Mouse (Mus musculus) kidney, embryonic 16.5 days (tissue): ENCODE measurements around the gene Klhdc9. TPM values are rescaled to one million over a fixed set of nuclear protein-coding genes. Genes with fewer than 3 reads are reported as not detected.
A peak's percentile ranks its signal among the peaks of the same experiment; 100 is the strongest.

Source experiments
- ATAC-seq: fragments of 200-750 bp; cut with Nextera tagmentation; 2 replicates; pipeline ENCODE4 v1.8.0; 2017; ENCODE audit warnings: moderate TSS enrichment; ENCODE audit not compliant: low FRiP score, low TSS enrichment
- H3K27ac ChIP-seq: fragments of 300-500 bp; sonication (generic); 2 replicates; pipeline ENCODE4 v1.5.1; 2014; ENCODE audit warnings: low read length
- H3K27me3 ChIP-seq: fragments of 300-500 bp; sonication (generic); 2 replicates; pipeline ENCODE4 v1.6.1; 2014; ENCODE audit warnings: low read length, control low read depth, mixed read lengths; ENCODE audit not compliant: insufficient read depth
- H3K36me3 ChIP-seq: fragments of 300-500 bp; sonication (generic); 2 replicates; pipeline ENCODE4 v1.6.1; 2014; ENCODE audit warnings: low read length, control low read depth, mixed read lengths; ENCODE audit not compliant: insufficient read depth
- H3K4me1 ChIP-seq: fragments of 300-500 bp; sonication (generic); 2 replicates; pipeline ENCODE4 v1.6.1; 2014; ENCODE audit warnings: low read length, control low read depth, mixed read lengths; ENCODE audit not compliant: insufficient read depth
- H3K4me2 ChIP-seq: fragments of 300-500 bp; sonication (generic); replicated peaks from 2 replicates; pipeline ENCODE4 v1.6.1; 2014; ENCODE audit warnings: low read depth, low read length
- H3K4me3 ChIP-seq: fragments of 300-500 bp; sonication (generic); 2 replicates; pipeline ENCODE4 v1.5.1; 2014; ENCODE audit warnings: mild to moderate bottlenecking, low read length
- H3K9ac ChIP-seq: fragments of 300-500 bp; sonication (generic); replicated peaks from 2 replicates; pipeline ENCODE4 v1.6.1; 2014; ENCODE audit warnings: low read length
- H3K9me3 ChIP-seq: fragments of 300-500 bp; sonication (generic); 2 replicates; pipeline ENCODE4 v1.6.1; 2016; ENCODE audit warnings: low read length, control low read depth
- WGBS: fragments of 180-500 bp; shearing (Covaris S2); extraction: QIAGEN DNeasy Blood & Tissue Kit; methylation state at CpG from one replicate; pipeline ENCODE4 v1.1.7; 2014; 5-methylcytosine and 5-hydroxymethylcytosine counted together
- polyA plus RNA-seq: library from polyadenylated mRNA; unstranded; fragments of >200 nt; fragmentation: Nextera tagmentation; extraction: Ambion mirVana; gene quantifications from 2 replicates; pipeline ENCODE4 v1.2.1, GENCODE M21; 2015

Klhdc9 gene
- polyA plus RNA-seq, 1 experiment from 2014 or later: 4.3 TPM

DNA sequence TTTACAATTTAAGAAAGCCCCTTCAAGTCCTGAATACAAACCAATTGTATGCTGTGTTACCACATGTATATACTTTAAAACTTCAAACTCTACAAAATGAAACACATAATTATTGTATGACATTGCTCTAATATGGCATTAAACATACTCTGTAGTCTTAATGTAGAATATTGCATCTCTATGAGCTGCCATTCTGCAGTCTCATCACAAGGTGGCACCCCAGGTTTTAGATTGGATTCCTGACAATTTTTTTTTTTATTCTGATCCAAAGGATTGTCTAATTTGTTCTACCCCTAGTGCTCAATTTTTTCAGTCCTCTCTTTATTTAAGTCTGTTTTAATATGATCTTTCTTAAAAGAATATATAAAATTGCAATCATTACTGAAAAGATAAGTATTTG is 39.2 kb downstream of the Klhdc9 start:
- ATAC-seq: no peak
- no peaks in the 10 kb centered on the region for H3K27me3 ChIP-seq
- no peak overlapping the region for H3K27ac ChIP-seq
- H3K4me1 ChIP-seq: no peaks in the 10 kb centered on the region
- H3K36me3 ChIP-seq: no peaks in the 10 kb centered on the region
- no peaks in the 10 kb centered on the region for H3K9me3 ChIP-seq
- H3K9ac ChIP-seq: no peak overlapping the region
- no peak overlapping the region for H3K4me2 ChIP-seq
- H3K4me3 ChIP-seq: no peak overlapping the region

DNA sequence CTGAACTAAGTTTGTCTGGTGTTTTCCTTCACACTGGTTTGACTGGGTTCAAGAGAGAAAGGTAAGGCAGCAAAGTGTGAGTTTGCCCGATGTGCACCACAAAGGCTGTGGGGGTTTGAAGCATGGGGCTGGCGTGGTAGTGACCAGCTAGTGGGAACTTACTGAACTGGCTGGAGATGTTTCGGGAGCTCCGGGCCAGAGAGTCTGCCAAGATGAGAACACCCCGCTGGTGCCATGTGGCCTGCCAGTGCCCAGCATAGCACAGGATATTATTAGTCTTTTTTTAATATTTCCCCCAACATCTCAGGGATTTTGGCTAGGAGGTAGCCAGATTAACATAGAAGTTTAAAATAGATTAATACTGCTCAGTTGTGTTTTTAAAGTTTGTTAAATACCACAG is 40.4 kb downstream of the Klhdc9 start:
- peak overlapping the region; percentile 24 for H3K9ac ChIP-seq
- no peaks in the 10 kb centered on the region for H3K4me1 ChIP-seq
- no peak for ATAC-seq
- H3K4me3 ChIP-seq: peak overlapping the region; percentile 41
- peak overlapping the region; percentile 46 for H3K4me2 ChIP-seq
- no peaks in the 10 kb centered on the region for H3K9me3 ChIP-seq
- no peaks in the 10 kb centered on the region for H3K27me3 ChIP-seq
- H3K27ac ChIP-seq: no peak overlapping the region
- WGBS: 11% methylated on average over 5 of the region's 5 CpGs
- H3K36me3 ChIP-seq: no peaks in the 10 kb centered on the region

DNA sequence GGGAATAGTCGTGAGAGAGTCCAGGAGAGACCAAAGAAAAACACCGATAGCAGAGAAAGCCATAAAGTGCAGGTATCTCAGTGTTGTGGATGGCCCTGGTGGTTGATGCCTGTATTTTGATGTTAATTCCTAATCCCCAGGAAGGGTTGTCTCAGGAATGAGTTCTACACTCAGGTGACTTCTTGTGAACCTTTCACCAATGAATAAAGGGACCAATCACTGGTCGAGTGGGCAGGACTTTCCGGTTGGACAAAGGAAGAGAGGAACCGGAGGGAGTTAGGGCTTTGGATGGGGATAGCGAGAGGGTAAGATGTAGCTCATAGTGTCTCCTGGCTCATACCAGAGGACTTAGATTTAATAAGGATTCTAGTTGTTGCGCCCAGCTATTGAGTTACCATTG is 40.9 kb downstream of the Klhdc9 start:
- H3K27me3 ChIP-seq: no peaks in the 10 kb centered on the region
- H3K4me2 ChIP-seq: peak overlapping the region; percentile 46
- peak overlapping the region; percentile 24 for H3K9ac ChIP-seq
- ATAC-seq: no peak
- H3K4me3 ChIP-seq: peak overlapping the region; percentile 41
- WGBS: 11% methylated on average over 7 of the region's 7 CpGs
- no peaks in the 10 kb centered on the region for H3K9me3 ChIP-seq
- H3K36me3 ChIP-seq: no peaks in the 10 kb centered on the region
- no peak overlapping the region for H3K27ac ChIP-seq
- H3K4me1 ChIP-seq: no peaks in the 10 kb centered on the region

DNA sequence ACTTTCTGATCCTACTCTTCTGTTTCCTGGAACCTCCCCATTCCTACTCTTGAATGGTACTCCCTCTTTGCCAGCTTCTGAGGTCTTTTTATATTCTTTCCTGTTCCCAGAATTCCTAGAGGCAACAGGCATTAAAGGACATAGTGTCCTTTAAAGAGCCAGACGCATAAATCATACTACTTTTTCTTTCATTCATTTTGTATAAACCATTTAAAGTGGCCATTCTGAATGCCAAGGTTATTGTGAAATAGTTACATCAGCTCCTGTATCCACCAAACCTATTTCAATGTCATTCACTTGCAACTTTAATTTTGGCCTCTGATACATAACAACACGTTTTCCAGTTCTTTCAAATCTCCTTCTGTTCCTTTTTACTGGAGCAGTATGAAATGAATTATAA is 51.3 kb downstream of the Klhdc9 start:
- Histone ChIP-seq H3K27me3 (no peaks in the 10 kb centered on the region), H3K4me2 (no peak overlapping the region), H3K27ac (no peak overlapping the region), H3K4me1 (no peaks in the 10 kb centered on the region), H3K36me3 (no peaks in the 10 kb centered on the region), H3K4me3 (no peak overlapping the region), H3K9me3 (no peaks in the 10 kb centered on the region), H3K9ac (no peak overlapping the region)
- 71% methylated on average over 2 of the region's 2 CpGs for WGBS
- no peak for ATAC-seq

Other genes starting within 250 kb of the Klhdc9 start
- 2.9 and 3.0 TPM in 2 replicates for gene Cfap126, start 246.9 kb downstream of the Klhdc9 start, polyA plus RNA-seq
- gene Sdhc, start 210.2 kb downstream of the Klhdc9 start, polyA plus RNA-seq: 340 TPM in 2 replicates
- gene Mpz, start 210.1 kb downstream of the Klhdc9 start, polyA plus RNA-seq: 0.57 and 0.68 TPM in 2 replicates
- gene Pcp4l1, start 164.5 kb downstream of the Klhdc9 start, polyA plus RNA-seq: 3.7 and 5.1 TPM in 2 replicates
- gene Nr1i3, start 146.8 kb downstream of the Klhdc9 start, polyA plus RNA-seq: 0.67 and 0.89 TPM in 2 replicates
- 40.6 and 44.1 TPM in 2 replicates for gene Tomm40l, start 138.3 kb downstream of the Klhdc9 start, polyA plus RNA-seq
- gene Apoa2, start 135.7 kb downstream of the Klhdc9 start, polyA plus RNA-seq: 22.4 and 32.2 TPM in 2 replicates
- gene Fcer1g, start 126.4 kb downstream of the Klhdc9 start, polyA plus RNA-seq: 35.0 and 37.2 TPM in 2 replicates
- gene Adamts4, start 110.4 kb downstream of the Klhdc9 start, polyA plus RNA-seq: 13.4 and 15.2 TPM in 2 replicates
- 311 and 368 TPM in 2 replicates for gene Ndufs2, start 109.4 kb downstream of the Klhdc9 start, polyA plus RNA-seq
- 92.2 and 99.1 TPM in 2 replicates for gene B4galt3, start 90.5 kb downstream of the Klhdc9 start, polyA plus RNA-seq
- gene Ppox, start 79.6 kb downstream of the Klhdc9 start, polyA plus RNA-seq: 69.2 and 77.2 TPM in 2 replicates
- 101 and 103 TPM in 2 replicates for gene Usp21, start 72.8 kb downstream of the Klhdc9 start, polyA plus RNA-seq
- gene Ufc1, start 65.8 kb downstream of the Klhdc9 start, polyA plus RNA-seq: 102 and 111 TPM in 2 replicates
- 57.0 and 59.5 TPM in 2 replicates for gene Dedd, start 31.7 kb downstream of the Klhdc9 start, polyA plus RNA-seq
- 60.6 and 63.3 TPM in 2 replicates for gene Nit1, start 15.2 kb downstream of the Klhdc9 start, polyA plus RNA-seq
- gene Pfdn2, start 15.1 kb downstream of the Klhdc9 start, polyA plus RNA-seq: 99.2 and 103 TPM in 2 replicates
- 4.7 and 4.8 TPM in 2 replicates for gene Nectin4, start 9.3 kb upstream of the Klhdc9 start, polyA plus RNA-seq
- gene Arhgap30, start 28.2 kb upstream of the Klhdc9 start, polyA plus RNA-seq: 1.1 and 1.6 TPM in 2 replicates
- gene Usf1, start 50.5 kb upstream of the Klhdc9 start, polyA plus RNA-seq: 84.8 and 90.9 TPM in 2 replicates
- 6.6 and 7.0 TPM in 2 replicates for gene Tstd1, start 58.1 kb upstream of the Klhdc9 start, polyA plus RNA-seq
- gene F11r, start 76.7 kb upstream of the Klhdc9 start, polyA plus RNA-seq: 156 and 167 TPM in 2 replicates
- gene Alyref2, start 142.7 kb upstream of the Klhdc9 start, polyA plus RNA-seq: 13.0 and 13.4 TPM in 2 replicates
- gene Itln1, start 174.5 kb upstream of the Klhdc9 start, polyA plus RNA-seq: not detected in 2 replicates
- gene Cd244a, start 198.4 kb upstream of the Klhdc9 start, polyA plus RNA-seq: 0.07 and 0.08 TPM in 2 replicates
- 0.35 and 0.44 TPM in 2 replicates for gene Ly9, start 246.6 kb upstream of the Klhdc9 start, polyA plus RNA-seq